Mouse (Mus musculus) cerebellum, postnatal 25 days (tissue): ENCODE measurements around the gene Mapt.
A peak's percentile ranks its signal among the peaks of the same experiment; 100 is the strongest.

ENCODE experiments used
- DNase-seq, 2 experiments: peaks; one replicate each; pipeline ENCODE4 v3.0.0; 2021; ENCODE audit warnings: mixed read lengths in 2 of 2

The Mapt gene

DNA sequence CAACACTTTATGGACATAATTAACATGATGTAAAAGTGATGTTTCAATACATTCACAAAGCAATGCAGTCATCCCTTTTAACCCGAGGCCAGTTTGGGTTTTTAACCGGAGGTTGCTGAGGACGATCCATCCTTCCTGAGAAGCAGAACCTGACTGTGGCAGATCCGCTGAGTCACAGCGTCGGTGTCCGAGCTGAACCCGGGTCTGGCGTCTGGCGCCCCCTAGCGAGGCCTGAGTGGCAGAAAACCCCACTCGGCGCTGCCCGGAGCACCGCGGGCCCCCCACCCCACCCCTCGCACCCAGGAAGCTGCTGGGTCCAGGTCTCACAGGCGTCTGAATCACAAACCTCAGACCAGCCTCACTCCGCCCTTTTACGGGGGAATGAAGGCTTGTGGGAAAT lies 47.0 kb downstream of the Mapt start:
- peak; percentile 85 to 93 for DNase-seq

DNA sequence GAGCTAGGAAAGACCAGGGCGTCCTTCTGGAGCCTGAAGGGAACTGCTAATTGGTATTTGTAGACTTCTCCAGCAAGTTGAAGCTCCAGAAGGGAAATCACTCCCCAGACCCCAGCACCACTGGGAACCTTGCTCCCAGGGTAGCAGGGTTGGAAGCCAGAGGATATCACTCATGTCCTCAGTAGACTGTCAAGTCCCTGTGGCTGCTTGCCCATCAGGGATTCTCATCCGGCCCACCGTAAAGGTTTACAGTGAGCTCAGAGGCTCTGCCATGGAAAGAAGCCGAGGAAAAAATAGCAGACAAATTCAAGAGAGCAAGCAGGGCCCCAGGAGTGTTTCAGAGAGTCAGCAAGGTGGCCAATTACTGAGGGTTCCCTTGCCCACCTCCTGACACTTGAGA lies 47.9 kb downstream of the Mapt start:
- peak; percentile 40 to 43 for DNase-seq

GRCm38 (mm10) chr11:104279538-104279937 lies 48.3 kb downstream of the Mapt start:
- peak; percentile 38 to 47 for DNase-seq

DNA sequence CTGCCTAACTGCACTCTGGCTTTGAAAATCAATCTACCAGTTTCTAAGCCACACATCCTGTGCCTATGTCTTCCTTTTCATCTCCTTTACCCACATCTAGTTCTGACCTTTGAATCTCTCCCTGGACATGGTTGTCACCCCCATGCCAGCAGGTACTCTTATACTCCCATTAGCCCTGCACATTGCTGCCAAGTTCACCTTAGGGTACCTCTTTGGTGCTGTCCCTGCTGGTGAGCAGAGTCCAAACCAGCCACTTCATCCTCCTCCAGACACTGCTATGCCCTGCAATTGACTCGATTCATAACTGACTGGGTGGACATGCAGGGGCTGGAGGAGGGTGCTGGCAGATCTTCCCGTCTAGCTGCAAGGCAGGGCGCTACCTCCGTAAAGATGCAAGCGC lies 50.3 kb downstream of the Mapt start:
- no peak for DNase-seq

GRCm38 (mm10) chr11:104287113-104287512 lies 55.9 kb downstream of the Mapt start:
- DNase-seq, result no peak

DNA sequence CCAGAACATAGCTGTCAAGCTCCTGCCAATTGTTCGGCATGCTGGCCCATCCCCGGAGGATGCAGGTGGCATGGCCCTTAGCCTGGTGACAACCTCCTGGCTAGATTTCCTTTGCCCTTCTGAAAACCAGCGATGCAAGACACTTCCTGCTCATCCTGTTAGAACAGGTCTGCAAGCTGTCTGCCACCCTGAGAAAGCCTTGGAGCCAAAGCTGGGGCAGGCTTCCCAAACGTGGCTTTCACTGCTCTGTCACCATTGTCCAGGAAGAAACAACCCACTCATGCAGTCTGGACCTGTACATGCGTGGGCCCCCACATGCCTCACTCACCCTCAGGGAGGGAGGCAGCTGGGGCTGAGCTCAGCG lies 57.6 kb downstream of the Mapt start:
- DNase-seq, result peak; percentile 88 to 90

DNA sequence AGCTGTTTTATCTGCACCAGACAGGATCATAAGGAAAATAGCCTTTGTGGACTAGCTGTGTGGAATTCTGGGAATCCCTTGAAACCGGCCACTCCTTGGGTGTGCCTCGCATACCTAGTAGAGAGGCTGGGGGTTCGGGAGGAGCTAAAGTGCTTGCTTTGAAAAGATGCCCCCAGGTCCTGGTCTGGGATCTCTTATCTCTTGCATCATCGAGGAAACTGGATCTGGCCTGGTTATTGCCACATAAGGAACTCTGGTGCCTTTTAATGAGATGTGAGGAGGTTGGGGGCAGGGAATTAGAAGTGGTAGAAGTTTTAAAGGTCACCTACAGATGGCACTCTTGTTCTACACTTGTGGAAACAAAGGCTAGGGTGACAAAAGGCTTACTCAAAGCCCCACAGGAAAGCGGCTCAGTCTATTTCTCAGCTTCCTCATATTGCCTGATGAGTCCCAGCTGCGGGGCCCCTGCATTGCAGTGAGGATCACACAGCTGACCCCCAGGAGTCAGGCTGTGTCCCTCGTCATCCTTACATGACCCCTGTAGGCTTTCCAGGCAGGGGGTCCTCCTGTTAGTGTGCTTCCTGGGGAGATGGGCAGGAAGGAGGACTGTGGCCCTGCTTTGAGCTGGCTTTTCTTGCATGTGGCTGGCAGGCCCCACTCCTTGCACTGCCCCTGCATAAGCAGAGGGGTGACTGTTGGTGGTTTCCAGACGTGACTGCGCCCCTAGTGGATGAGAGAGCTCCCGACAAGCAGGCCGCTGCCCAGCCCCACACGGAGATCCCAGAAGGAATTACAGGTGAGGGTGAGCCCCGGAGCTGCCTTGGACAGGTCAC lies 58.2 kb downstream of the Mapt start:
- peak; percentile 85 to 87 for DNase-seq

DNA sequence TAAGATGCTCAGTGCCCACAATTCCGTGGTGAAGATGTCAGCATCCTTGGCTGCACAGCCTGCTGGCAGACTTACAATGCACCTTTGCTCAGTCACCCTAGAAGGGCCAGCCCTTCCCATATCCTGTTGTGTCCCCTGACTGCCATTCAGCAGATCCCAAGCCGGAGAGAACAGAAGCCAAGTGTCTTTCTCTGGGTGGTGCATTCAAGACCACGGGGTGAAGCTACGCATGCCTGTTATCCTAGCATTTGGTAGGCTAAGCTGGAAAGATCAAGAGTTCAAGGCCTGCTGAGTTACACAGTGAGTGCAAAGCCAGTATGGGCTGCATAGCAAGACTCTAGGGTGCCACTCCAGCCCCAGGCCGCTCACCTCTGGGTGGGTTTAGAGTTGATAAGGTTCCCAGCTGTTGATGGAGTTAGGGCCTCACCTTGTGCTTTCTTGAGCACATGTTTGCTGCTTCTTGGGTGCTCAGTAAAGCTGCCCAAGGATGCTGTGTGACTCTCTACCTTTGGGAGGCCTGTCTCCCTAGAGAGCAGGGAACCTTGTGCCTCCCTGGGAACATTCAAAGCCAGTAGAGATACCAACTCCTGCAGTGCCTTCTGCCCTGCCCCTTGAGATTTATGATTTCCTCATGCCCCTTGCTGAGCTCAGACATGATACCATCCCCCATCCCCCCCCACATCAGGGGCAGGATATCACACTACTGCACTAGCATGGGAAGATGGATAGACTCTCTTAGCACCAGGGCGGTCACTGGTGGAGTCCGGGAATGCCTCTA lies 61.4 kb downstream of the Mapt start:
- DNase-seq, result no peak

DNA sequence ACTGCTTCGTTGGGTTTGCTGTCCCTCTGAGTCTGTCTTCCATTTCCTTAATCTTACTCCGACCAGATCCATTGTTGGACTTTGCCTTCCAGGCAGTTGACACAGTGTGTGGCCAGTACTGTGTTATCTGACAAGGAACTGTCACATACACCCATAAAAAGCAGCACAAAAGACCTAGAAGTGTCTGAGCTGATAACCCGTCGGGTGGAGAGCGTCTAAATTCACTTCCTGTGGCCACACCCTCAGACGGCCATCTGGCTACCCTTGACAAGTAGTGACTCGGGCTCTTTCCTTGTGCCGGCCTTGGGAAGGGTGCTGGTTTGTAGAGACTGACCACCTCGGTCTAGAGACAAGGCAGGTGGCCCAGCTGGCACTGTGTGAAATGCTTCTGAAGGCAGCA lies 62.1 kb downstream of the Mapt start:
- DNase-seq, result no peak

DNA sequence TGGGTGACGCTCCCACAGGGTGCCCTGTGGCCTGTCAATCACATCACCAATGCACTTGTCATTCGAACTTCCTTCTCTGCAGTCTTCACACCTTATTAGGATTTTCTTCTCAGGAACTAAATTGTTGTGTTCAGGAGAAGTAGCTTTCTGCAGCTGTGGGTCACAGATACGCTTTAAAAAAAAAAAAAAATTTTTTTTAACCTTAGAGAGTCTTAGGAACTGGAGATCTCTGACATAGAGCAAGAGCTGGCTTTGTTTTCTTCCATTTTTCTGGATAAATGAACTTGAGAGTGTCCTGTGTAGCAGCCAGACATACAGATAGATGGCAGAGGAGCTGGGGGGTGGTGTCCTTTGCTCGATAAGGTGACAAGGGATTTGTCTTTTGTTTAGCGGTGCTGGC lies 64.0 kb downstream of the Mapt start:
- DNase-seq, result no peak

DNA sequence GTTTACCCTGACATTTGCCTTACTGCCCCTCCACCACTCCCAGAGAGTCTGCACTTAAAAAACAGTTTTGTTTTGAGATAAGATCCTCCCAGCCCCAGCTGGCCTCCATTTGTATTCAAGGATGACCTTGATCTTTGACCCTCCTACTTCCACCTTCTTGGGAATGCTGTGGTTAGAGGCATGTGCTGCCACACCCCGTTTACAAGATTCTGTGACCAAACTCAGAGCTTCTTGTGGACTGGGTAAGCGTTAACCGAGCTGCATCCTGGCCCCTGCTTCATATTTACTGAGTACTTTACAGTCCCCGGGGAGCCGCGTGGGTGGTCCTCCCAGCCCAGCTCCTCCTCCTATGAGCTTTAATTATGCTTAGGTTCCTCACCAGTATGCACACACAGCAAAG lies 64.5 kb downstream of the Mapt start:
- DNase-seq, result no peak

DNA sequence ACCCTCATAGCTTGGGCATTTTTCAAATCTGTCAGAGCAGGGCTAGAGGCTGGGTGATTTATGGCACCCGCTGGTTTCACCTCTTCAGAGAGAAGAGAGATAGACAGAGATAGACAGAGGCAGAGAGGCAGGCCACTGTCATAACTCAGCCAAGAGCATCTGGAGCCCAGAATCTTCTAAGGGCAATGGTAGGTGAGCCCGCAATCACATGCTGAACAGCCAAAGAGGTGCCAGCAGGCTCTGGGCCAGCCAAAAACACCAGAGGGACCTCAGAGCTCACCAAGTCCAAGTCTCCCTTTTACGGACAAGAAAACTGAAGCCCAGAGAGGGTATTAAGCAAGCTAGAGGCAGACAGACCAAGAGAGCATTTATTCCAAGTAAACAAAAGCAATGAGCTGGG lies 66.5 kb downstream of the Mapt start:
- DNase-seq, result peak; percentile 45 to 56

GRCm38 (mm10) chr11:104302628-104303027 lies 71.4 kb downstream of the Mapt start:
- no peak for DNase-seq

- no peak for DNase-seq
Measured at GRCm38 (mm10) chr11:104303088-104303960, 72.1 kb downstream of the Mapt start.

- DNase-seq, result no peak
Measured at GRCm38 (mm10) chr11:104305711-104306110, 74.5 kb downstream of the Mapt start.

- peak in 1 of 2 experiments; percentile 32 for DNase-seq
Measured at GRCm38 (mm10) chr11:104306483-104306882, 75.3 kb downstream of the Mapt start.

DNA sequence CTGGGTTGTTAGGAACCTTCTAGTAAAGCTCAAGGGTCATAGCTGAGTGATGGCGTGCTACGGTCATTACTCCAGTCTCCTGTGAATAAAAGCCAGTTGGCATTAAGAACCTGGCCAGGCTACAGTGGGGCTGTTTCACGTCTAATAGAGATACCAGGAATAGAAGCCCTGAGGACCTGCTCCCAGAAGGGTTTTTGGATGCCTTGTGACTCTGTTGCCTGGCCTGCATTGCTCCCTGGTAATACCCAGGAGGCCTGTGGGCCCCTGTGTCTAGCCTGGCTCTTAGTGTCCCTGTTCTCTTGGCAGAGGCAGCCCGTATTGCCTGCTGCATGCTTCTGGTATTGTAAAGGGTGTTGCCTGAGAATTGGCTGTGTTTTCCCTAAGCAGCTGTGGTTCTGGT lies 75.9 kb downstream of the Mapt start:
- DNase-seq, result no peak

- no peak for DNase-seq
Measured at GRCm38 (mm10) chr11:104309377-104310225, 78.4 kb downstream of the Mapt start.

DNA sequence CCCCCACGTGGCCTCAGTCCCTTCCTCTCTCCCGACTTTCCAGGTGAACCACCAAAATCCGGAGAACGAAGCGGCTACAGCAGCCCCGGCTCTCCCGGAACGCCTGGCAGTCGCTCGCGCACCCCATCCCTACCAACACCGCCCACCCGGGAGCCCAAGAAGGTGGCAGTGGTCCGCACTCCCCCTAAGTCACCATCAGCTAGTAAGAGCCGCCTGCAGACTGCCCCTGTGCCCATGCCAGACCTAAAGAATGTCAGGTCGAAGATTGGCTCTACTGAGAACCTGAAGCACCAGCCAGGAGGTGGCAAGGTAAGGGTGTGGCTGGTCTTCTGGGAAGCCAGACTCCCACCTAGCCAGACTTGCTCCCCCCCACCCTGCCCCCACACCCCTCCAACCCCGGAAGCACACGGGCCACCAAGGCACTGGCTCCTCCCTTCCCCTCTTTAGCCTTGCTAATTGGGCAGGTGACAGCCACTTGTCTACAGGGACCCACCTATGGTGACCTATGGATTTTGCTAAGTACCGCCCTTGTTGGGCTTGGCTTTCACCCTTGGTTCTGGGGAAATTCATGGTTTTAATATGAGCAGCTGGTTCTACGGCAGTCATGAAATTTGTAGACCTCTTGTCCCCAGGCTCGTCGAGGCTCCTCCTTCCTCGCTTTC lies 79.2 kb downstream of the Mapt start:
- DNase-seq, result no peak

DNA sequence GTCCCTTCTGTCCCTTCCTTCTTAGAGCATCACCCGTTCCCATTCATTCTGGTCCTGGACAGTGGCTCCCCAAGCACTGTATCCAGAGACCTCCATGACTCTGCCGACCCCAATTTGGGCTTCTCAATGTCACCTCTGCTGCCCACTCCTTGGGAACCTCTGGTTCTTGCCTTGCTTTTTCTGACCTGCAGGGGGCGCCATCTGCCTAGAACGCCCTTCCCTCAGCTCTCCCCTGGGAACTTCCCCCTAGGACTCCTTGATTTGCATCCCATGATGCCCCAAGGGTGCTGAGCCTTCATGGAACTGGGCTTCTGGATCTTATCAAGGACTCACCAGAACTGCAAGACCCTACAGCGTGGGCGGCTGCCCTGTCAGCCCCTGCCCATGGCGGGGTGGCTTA lies 80.5 kb downstream of the Mapt start:
- DNase-seq, result peak in 1 of 2 experiments; percentile 44

DNA sequence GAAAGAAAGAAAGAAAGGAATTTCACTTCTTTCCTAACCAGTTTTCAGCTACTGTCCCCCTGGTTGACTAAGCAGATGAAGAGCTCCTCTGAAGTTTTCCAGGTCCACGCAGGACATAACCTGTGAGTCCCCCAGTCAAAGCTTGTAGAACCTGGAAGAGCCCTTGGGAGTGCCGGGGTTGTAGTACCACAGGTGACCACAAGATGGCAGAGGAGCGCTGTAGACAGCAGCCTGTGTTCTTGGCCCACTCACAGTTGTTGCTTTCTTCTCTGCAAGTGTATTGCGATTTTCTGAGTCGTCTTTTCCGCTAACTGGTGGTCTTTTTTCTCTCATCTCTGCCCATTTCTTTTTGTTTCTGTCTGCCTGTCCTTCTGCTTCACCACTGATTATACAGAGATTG lies 84.5 kb downstream of the Mapt start:
- peak; percentile 85 to 91 for DNase-seq
